Mouse (Mus musculus) megakaryocyte-erythroid progenitor cell, adult 5 weeks (primary cell): ENCODE data around the gene Scfd2. TPM values are rescaled to one million over a fixed set of nuclear protein-coding genes. Genes with fewer than 3 reads are reported as not detected.

Experiments
- polyA plus RNA-seq: library from polyadenylated mRNA; stranded (reverse); fragments of >175 nt; gene quantifications from 2 replicates; pipeline ENCODE4 v1.2.3, GENCODE M21; 2012

Scfd2 gene
- 7.7 and 10.6 TPM in 2 replicates for polyA plus RNA-seq

DNA sequence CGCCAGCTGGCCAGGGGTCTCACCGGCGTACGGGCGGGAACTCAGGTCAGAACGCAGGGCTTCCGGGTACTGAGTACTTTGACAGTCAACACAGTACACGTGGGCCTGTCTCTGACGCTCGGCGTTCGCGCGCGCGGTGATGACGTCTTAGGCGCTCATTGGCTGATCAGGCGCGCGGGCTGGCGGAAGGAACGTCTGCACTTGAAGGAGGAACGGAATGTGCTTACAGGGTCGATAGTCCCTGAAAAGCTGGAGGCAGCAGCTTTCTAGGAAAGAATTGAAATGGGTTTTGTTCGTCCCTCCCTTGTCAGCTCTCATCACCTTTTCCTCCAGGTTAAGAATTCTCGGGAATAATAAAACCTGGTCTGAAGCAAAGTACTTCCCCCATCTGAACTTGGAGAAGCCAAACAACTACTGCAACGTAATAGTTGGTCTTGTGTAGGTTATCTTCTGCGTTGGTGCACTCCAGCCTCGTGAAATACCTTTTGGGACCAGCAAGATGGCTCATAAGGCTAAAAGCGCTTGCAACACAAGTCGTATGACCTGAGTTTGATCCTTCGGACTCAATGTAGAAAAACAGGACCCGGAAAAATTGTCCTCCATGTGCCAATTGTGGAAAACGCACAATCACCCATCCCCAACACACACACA, at the start of gene Scfd2:
Scfd2 (minus strand) TSS at position 130 of the 651 bp plus-strand sequence.

DNA sequence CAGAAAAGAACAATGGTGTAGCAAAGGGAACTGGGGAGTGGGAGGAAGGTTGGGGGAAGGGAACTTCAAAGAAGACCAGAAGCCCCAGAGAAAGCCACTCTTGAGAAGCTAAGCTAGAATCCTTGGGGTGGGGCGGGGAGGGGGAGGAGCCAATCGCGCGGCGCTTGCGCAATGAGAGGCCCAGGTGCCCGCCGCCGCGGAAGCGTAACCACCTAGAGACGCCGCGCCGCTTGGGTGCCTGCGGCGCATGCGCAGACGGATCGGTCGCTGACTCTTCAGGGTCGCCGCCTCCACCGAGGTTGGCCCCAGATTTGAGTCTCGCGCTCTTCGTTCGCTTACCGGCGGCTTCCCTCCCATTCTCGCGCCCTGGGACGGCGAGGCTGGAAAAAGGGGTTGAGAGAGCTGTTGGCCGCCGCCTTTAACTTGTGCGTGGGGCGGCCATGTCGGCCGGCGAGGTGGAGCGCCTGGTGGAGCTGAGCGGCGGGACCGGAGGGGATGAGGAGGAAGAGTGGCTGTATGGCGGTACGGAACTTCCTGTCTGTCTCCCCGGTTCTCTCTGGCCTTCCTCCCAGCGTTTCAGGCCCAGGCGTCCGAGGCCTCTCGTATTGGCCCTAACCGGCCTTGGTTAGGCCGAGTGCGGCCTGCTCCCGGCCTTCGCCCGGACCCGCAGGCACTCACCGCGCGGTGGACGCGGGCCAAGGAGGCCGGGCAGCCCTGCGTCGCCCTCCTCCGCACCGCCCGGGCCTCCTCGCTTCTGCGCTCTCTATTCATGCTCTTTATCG, 3.9 kb upstream of the Scfd2 start, which contains the start of gene Fip1l1:
Fip1l1 (plus strand) TSS at position 210 of the 782 bp plus-strand sequence.

DNA sequence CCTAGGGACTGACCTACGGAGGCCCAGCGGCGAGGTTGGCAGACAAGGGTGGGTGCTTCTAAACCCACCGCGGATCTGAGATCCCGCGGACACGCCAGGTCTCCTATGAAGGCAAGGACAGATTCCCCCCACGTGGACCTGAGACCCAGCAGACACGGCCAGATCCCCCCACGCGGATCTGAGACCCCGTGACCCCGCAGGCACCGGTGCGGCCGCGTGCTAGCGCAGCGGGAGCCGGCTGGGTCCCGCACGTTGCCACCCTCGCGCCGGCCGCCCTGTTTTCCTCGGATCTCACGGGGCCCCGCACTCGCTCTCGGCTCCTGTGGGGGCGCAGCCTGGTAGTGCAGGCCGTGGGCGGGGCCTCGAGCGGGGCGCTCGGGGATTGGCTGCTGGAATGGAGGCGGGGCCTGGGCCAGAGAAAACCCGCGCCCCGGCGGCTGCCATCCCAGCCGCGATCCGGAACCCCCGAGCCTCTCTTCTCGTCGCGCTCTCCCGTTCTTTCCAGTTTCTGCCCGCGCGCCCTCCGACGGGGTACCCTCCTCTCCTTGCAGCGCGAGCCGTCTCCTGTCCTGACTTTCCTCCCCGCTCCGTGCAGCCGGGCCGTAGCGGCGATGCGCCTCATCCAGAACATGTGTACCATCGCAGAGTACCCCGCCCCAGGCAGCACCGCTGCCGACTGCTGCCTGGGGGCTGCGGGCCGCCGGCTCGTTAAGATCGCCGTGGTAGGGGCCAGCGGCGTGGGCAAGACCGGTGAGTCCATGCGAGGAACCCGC, 336.5 kb downstream of the Scfd2 start, which contains the start of gene Rasl11b:
Rasl11b (plus strand) TSS at position 446 of the 773 bp plus-strand sequence.

Other genes starting within 250 kb of the Scfd2 start
- 75.9 and 110 TPM in 2 replicates for gene Fip1l1, start 3.7 kb upstream of the Scfd2 start, polyA plus RNA-seq
- 0.18 TPM in 1 of 2 replicates, not detected in the other for gene Lnx1, start 171.2 kb upstream of the Scfd2 start, polyA plus RNA-seq